Mouse (Mus musculus) myocyte (in vitro differentiated cells): Measurements from ENCODE around the gene Eno2.
A peak's percentile ranks its signal among the peaks of the same experiment; 100 is the strongest.

Source experiments
- CEBPB ChIP-seq: IDR thresholded peaks from 2 replicates; pipeline ENCODE4 v1.6.1; 2011; ENCODE audit warnings: mild to moderate bottlenecking, moderate library complexity; ENCODE audit not compliant: poor library complexity, insufficient read depth, severe bottlenecking
- E2F4 ChIP-seq: IDR thresholded peaks from one replicate; pipeline ENCODE4 v1.6.1; 2011; ENCODE audit warnings: mild to moderate bottlenecking, control low read depth, moderate library complexity; ENCODE audit not compliant: insufficient read depth
- MAX ChIP-seq: IDR thresholded peaks from one replicate; pipeline ENCODE4 v1.6.1; 2011; ENCODE audit warnings: low read depth, mild to moderate bottlenecking, control low read depth
- MYOD1 ChIP-seq, 3 experiments: IDR thresholded peaks; one replicate each; pipeline ENCODE4 v1.6.1; 2011; ENCODE audit warnings: control low read depth in 2 of 3, low read depth in 2 of 3, mild to moderate bottlenecking in 2 of 3, moderate library complexity in 1 of 3; ENCODE audit not compliant: insufficient read length in 2 of 3, control insufficient read depth in 1 of 3
- MYOG ChIP-seq, 3 experiments: IDR thresholded peaks; one replicate each; pipeline ENCODE4 v1.6.1; 2011; ENCODE audit warnings: control low read depth in 2 of 3, low read depth in 2 of 3, mild to moderate bottlenecking in 2 of 3; ENCODE audit not compliant: insufficient read length in 2 of 3, control insufficient read depth in 1 of 3, insufficient read depth in 1 of 3
- POLR2A ChIP-seq: IDR thresholded peaks from one replicate; pipeline ENCODE4 v1.6.1; 2011; ENCODE audit warnings: low read depth, mild to moderate bottlenecking, control low read depth, moderate library complexity; ENCODE audit not compliant: insufficient read length
- POLR2AphosphoS2 ChIP-seq: IDR thresholded peaks from one replicate; pipeline ENCODE4 v1.6.1; 2011; ENCODE audit warnings: low read depth, control low read depth; ENCODE audit not compliant: insufficient read length
- REST ChIP-seq: IDR thresholded peaks from one replicate; pipeline ENCODE4 v1.6.1; 2011; ENCODE audit warnings: mild to moderate bottlenecking, control low read depth, moderate library complexity; ENCODE audit not compliant: insufficient read depth, insufficient read length
- SRF ChIP-seq: IDR thresholded peaks from one replicate; pipeline ENCODE4 v1.6.1; 2011; ENCODE audit warnings: low read depth; ENCODE audit not compliant: control insufficient read depth, insufficient read length
- TCF12 ChIP-seq: IDR thresholded peaks from one replicate; pipeline ENCODE4 v1.6.1; 2011; ENCODE audit warnings: mild to moderate bottlenecking, control low read depth; ENCODE audit not compliant: poor library complexity, insufficient read depth, severe bottlenecking
- TCF3 ChIP-seq: IDR thresholded peaks from one replicate; pipeline ENCODE4 v1.6.1; 2011; ENCODE audit warnings: low read depth, control low read depth; ENCODE audit not compliant: insufficient read length
- USF1 ChIP-seq: IDR thresholded peaks from one replicate; pipeline ENCODE4 v1.6.1; 2011; ENCODE audit warnings: low read depth, mild to moderate bottlenecking, control low read depth, moderate library complexity

- no peak for TF ChIP-seq POLR2A
- TF ChIP-seq MYOG (IDR thresholded peaks at IDR 0.05; ENCODE audit: control insufficient read depth in 1 of 3, insufficient read depth in 1 of 3, insufficient read length in 2 of 3, low read depth in 2 of 3), result no peak
- no peak for TF ChIP-seq USF1
- no peak for TF ChIP-seq MYOD1 (IDR thresholded peaks at IDR 0.05; ENCODE audit: control insufficient read depth in 1 of 3, insufficient read length in 2 of 3, low read depth in 2 of 3)
- TF ChIP-seq E2F4, result no peak
- peak; percentile 40 for TF ChIP-seq POLR2AphosphoS2
- TF ChIP-seq TCF3, result no peak
- no peak for TF ChIP-seq TCF12
- TF ChIP-seq MAX, result no peak
- no peak for TF ChIP-seq CEBPB
- no peak for TF ChIP-seq SRF
- no peak for TF ChIP-seq REST
These were observed 44.0 kb upstream of the Eno2 start for GRCm38 (mm10) chr6:124813496-124813895.
